Mouse (Mus musculus): ENCODE measurements around the gene Smim14. TPM values are rescaled to one million over a fixed set of nuclear protein-coding genes. Genes with fewer than 3 reads are reported as not detected.
A peak's percentile ranks its signal among the peaks of the same experiment; 100 is the strongest.

Gene Smim14
- polyA plus RNA-seq, 1 experiment from 2014 or later: 102 TPM

GRCm38 (mm10) chr5:65438041-65438440, 98.9 kb downstream of the Smim14 start:
- no peak overlapping the region for H3K4me2 ChIP-seq (ENCODE audit: low read depth)
- no peaks in the 10 kb centered on the region for H3K36me3 ChIP-seq (ENCODE audit: control insufficient read depth, insufficient read depth, low read length)
- no peaks in the 10 kb centered on the region for H3K4me1 ChIP-seq (ENCODE audit: control insufficient read depth, insufficient read depth, low read length)
- no peak overlapping the region for H3K27ac ChIP-seq (ENCODE audit: low read depth, low read length)
- no peak overlapping the region for H3K4me3 ChIP-seq (ENCODE audit: low read depth, low read length)
- DNase-seq (ENCODE audit: low spot score): no peak
- H3K9ac ChIP-seq (ENCODE audit: low read length): no peak overlapping the region
- ATAC-seq (ENCODE audit: insufficient read depth, low FRiP score, low TSS enrichment): no peak
- no peaks in the 10 kb centered on the region for H3K27me3 ChIP-seq (ENCODE audit: control insufficient read depth, insufficient read depth, low read length)
- no peaks in the 10 kb centered on the region for H3K9me3 ChIP-seq (ENCODE audit: control insufficient read depth, low read length)

- H3K9ac ChIP-seq (ENCODE audit: low read length): peak within 1 kb of the TSS; percentile 77
- H3K4me2 ChIP-seq (ENCODE audit: low read depth): peak within 1 kb of the TSS; percentile 77
- H3K27ac ChIP-seq (ENCODE audit: low read depth, low read length): peak within 1 kb of the TSS; percentile 53; the same call in 1 of the 2 replicates
- H3K4me3 ChIP-seq (ENCODE audit: low read depth, low read length): peak within 1 kb of the TSS; percentile 79
- peak; percentile 99 for DNase-seq (ENCODE audit: low spot score)
- no peaks in the 10 kb centered on the region for H3K4me1 ChIP-seq (ENCODE audit: control insufficient read depth, insufficient read depth, low read length)
- 1% methylated on average over 49 of the region's 51 CpGs for WGBS
- ATAC-seq (ENCODE audit: insufficient read depth, low FRiP score, low TSS enrichment): peak; percentile 99
- no peaks in the 10 kb centered on the region for H3K9me3 ChIP-seq (ENCODE audit: control insufficient read depth, low read length)
- H3K27me3 ChIP-seq (ENCODE audit: control insufficient read depth, insufficient read depth, low read length): no peaks in the 10 kb centered on the region
- no peaks in the 10 kb centered on the region for H3K36me3 ChIP-seq (ENCODE audit: control insufficient read depth, insufficient read depth, low read length)
These were observed 101.0 kb downstream of the Smim14 start, which contains the start of gene Ugdh for GRCm38 (mm10) chr5:65435806-65436561. Gene Ugdh (minus strand): TSS chr5:65435949.

- DNase-seq (ENCODE audit: low spot score) (no peak), ATAC-seq (ENCODE audit: insufficient read depth, low FRiP score, low TSS enrichment) (peak; percentile 72)
- H3K4me3 ChIP-seq (ENCODE audit: low read depth, low read length): peak overlapping the region; percentile 79
- H3K4me1 ChIP-seq (ENCODE audit: control insufficient read depth, insufficient read depth, low read length): no peaks in the 10 kb centered on the region
- peak overlapping the region; percentile 77 for H3K4me2 ChIP-seq (ENCODE audit: low read depth)
- under 1% methylated on average over 47 of the region's 47 CpGs for WGBS
- H3K27ac ChIP-seq (ENCODE audit: low read depth, low read length): peak overlapping the region; percentile 40; the same call in 1 of the 2 replicates
- H3K9ac ChIP-seq (ENCODE audit: low read length): peak overlapping the region; percentile 77
- H3K9me3 ChIP-seq (ENCODE audit: control insufficient read depth, low read length): no peaks in the 10 kb centered on the region
- no peaks in the 10 kb centered on the region for H3K27me3 ChIP-seq (ENCODE audit: control insufficient read depth, insufficient read depth, low read length)
- no peaks in the 10 kb centered on the region for H3K36me3 ChIP-seq (ENCODE audit: control insufficient read depth, insufficient read depth, low read length)
These were observed 101.6 kb downstream of the Smim14 start for GRCm38 (mm10) chr5:65435363-65435805.

GRCm38 (mm10) chr5:65434471-65435362, 102.3 kb downstream of the Smim14 start:
- no peaks in the 10 kb centered on the region for H3K9me3 ChIP-seq (ENCODE audit: control insufficient read depth, low read length)
- H3K4me2 ChIP-seq (ENCODE audit: low read depth): peak overlapping the region; percentile 77
- H3K36me3 ChIP-seq (ENCODE audit: control insufficient read depth, insufficient read depth, low read length): no peaks in the 10 kb centered on the region
- peak overlapping the region; percentile 40; the same call in 1 of the 2 replicates for H3K27ac ChIP-seq (ENCODE audit: low read depth, low read length)
- H3K4me3 ChIP-seq (ENCODE audit: low read depth, low read length): peak overlapping the region; percentile 79
- H3K9ac ChIP-seq (ENCODE audit: low read length): peak overlapping the region; percentile 77
- 6% methylated on average over 15 of the region's 15 CpGs for WGBS
- DNase-seq (ENCODE audit: low spot score): no peak
- ATAC-seq (ENCODE audit: insufficient read depth, low FRiP score, low TSS enrichment): peak; percentile 14
- no peaks in the 10 kb centered on the region for H3K4me1 ChIP-seq (ENCODE audit: control insufficient read depth, insufficient read depth, low read length)
- no peaks in the 10 kb centered on the region for H3K27me3 ChIP-seq (ENCODE audit: control insufficient read depth, insufficient read depth, low read length)

GRCm38 (mm10) chr5:65429441-65429840, 107.5 kb downstream of the Smim14 start:
- Histone ChIP-seq H3K9me3 (ENCODE audit: control insufficient read depth, low read length) (no peaks in the 10 kb centered on the region), H3K9ac (ENCODE audit: low read length) (no peak overlapping the region), H3K36me3 (ENCODE audit: control insufficient read depth, insufficient read depth, low read length) (peaks cover 2% of the 10 kb centered on the region; the same call in 1 of the 2 replicates), H3K4me2 (ENCODE audit: low read depth) (no peak overlapping the region), H3K27ac (ENCODE audit: low read depth, low read length) (no peak overlapping the region), H3K4me3 (ENCODE audit: low read depth, low read length) (no peak overlapping the region), H3K4me1 (ENCODE audit: control insufficient read depth, insufficient read depth, low read length) (no peaks in the 10 kb centered on the region), H3K27me3 (ENCODE audit: control insufficient read depth, insufficient read depth, low read length) (no peaks in the 10 kb centered on the region)
- 86% methylated on average over 5 of the region's 5 CpGs for WGBS
- DNase-seq (ENCODE audit: low spot score) (no peak), ATAC-seq (ENCODE audit: insufficient read depth, low FRiP score, low TSS enrichment) (no peak)

- WGBS: 59% methylated on average over 4 of the region's 4 CpGs
- Histone ChIP-seq H3K4me1 (ENCODE audit: control insufficient read depth, insufficient read depth, low read length) (no peaks in the 10 kb centered on the region), H3K4me2 (ENCODE audit: low read depth) (no peak overlapping the region), H3K36me3 (ENCODE audit: control insufficient read depth, insufficient read depth, low read length) (peaks cover 2% of the 10 kb centered on the region; the same call in 1 of the 2 replicates), H3K9ac (ENCODE audit: low read length) (no peak overlapping the region), H3K9me3 (ENCODE audit: control insufficient read depth, low read length) (no peaks in the 10 kb centered on the region), H3K27ac (ENCODE audit: low read depth, low read length) (no peak overlapping the region), H3K4me3 (ENCODE audit: low read depth, low read length) (no peak overlapping the region), H3K27me3 (ENCODE audit: control insufficient read depth, insufficient read depth, low read length) (no peaks in the 10 kb centered on the region)
- no peak for DNase-seq (ENCODE audit: low spot score)
- ATAC-seq (ENCODE audit: insufficient read depth, low FRiP score, low TSS enrichment): no peak
These were observed 108.7 kb downstream of the Smim14 start for GRCm38 (mm10) chr5:65428321-65428720.

GRCm38 (mm10) chr5:65425251-65425650, 111.7 kb downstream of the Smim14 start:
- no peaks in the 10 kb centered on the region for H3K27me3 ChIP-seq (ENCODE audit: control insufficient read depth, insufficient read depth, low read length)
- no peak overlapping the region for H3K9ac ChIP-seq (ENCODE audit: low read length)
- WGBS: 89% methylated on average over 5 of the region's 5 CpGs
- ATAC-seq (ENCODE audit: insufficient read depth, low FRiP score, low TSS enrichment) (no peak), DNase-seq (ENCODE audit: low spot score) (no peak)
- no peak overlapping the region for H3K4me2 ChIP-seq (ENCODE audit: low read depth)
- peaks cover 5% of the 10 kb centered on the region; the same call in 1 of the 2 replicates for H3K36me3 ChIP-seq (ENCODE audit: control insufficient read depth, insufficient read depth, low read length)
- no peaks in the 10 kb centered on the region for H3K9me3 ChIP-seq (ENCODE audit: control insufficient read depth, low read length)
- H3K4me1 ChIP-seq (ENCODE audit: control insufficient read depth, insufficient read depth, low read length): no peaks in the 10 kb centered on the region
- H3K27ac ChIP-seq (ENCODE audit: low read depth, low read length): no peak overlapping the region
- H3K4me3 ChIP-seq (ENCODE audit: low read depth, low read length): no peak overlapping the region

- H3K4me3 ChIP-seq (ENCODE audit: low read depth, low read length): no peak overlapping the region
- H3K9me3 ChIP-seq (ENCODE audit: control insufficient read depth, low read length): no peaks in the 10 kb centered on the region
- no peaks in the 10 kb centered on the region for H3K27me3 ChIP-seq (ENCODE audit: control insufficient read depth, insufficient read depth, low read length)
- H3K4me2 ChIP-seq (ENCODE audit: low read depth): no peak overlapping the region
- no peak overlapping the region for H3K27ac ChIP-seq (ENCODE audit: low read depth, low read length)
- H3K36me3 ChIP-seq (ENCODE audit: control insufficient read depth, insufficient read depth, low read length): peaks cover 5% of the 10 kb centered on the region; the same call in 1 of the 2 replicates
- no peaks in the 10 kb centered on the region for H3K4me1 ChIP-seq (ENCODE audit: control insufficient read depth, insufficient read depth, low read length)
- ATAC-seq (ENCODE audit: insufficient read depth, low FRiP score, low TSS enrichment) (no peak), DNase-seq (ENCODE audit: low spot score) (no peak)
- no peak overlapping the region for H3K9ac ChIP-seq (ENCODE audit: low read length)
- 88% methylated on average over 6 of the region's 6 CpGs for WGBS
These were observed 112.8 kb downstream of the Smim14 start for GRCm38 (mm10) chr5:65424215-65424614.
